Mouse (Mus musculus): ENCODE measurements at regions not wholly inside any gene's neighbourhood (a gene's known extent, or its start where the extent isn't known, plus 50 kb on each side); places are given as distances from the start of the nearest gene placed in this dataset.

DNA sequence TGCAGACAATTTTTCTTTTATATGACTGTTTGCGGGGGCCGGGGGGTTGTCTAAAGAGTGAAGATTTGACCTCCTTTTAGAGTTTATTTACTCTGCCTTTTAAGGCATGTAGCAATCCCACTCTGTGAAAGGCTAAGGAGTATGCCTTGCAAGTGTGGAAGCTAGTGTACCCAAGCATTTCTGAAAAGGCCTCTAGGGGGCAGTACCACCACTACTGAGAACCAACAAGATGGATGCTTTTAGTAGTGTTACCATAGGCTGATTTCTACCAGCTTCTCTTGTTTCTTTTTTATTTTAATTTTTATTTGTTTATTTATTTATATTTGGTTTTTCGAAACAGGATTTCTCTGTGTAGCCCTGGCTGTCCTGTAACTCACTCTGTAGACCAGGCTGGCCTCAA lies 110.9 kb upstream of the Hmga2 start:
- WGBS: 78% methylated on average over 3 of the region's 3 CpGs
- H3K4me2 ChIP-seq (ENCODE audit: low read depth, low read length): no peak overlapping the region
- no peak overlapping the region for H3K27ac ChIP-seq (ENCODE audit: low read length)
- no peaks in the 10 kb centered on the region for H3K4me1 ChIP-seq (ENCODE audit: control insufficient read depth, insufficient read depth, low read length)
- no peak for ATAC-seq
- no peaks in the 10 kb centered on the region for H3K27me3 ChIP-seq (replicated peaks; ENCODE audit: control insufficient read depth, insufficient read depth, low read length)
- H3K4me3 ChIP-seq (ENCODE audit: low read length): no peak overlapping the region
- no peaks in the 10 kb centered on the region for H3K9me3 ChIP-seq (ENCODE audit: control insufficient read depth, low read length)
- H3K9ac ChIP-seq (ENCODE audit: low read depth, low read length): no peak overlapping the region
- H3K36me3 ChIP-seq (ENCODE audit: control insufficient read depth, insufficient read depth, low read length): no peaks in the 10 kb centered on the region

GRCm38 (mm10) chr10:120582497-120582896 lies 106.2 kb upstream of the Hmga2 start:
- Histone ChIP-seq H3K9me3 (ENCODE audit: control insufficient read depth, low read length) (no peaks in the 10 kb centered on the region), H3K4me3 (ENCODE audit: low read length) (no peak overlapping the region), H3K4me1 (ENCODE audit: control insufficient read depth, insufficient read depth, low read length) (peaks cover 3% of the 10 kb centered on the region), H3K27me3 (replicated peaks; ENCODE audit: control insufficient read depth, insufficient read depth, low read length) (no peaks in the 10 kb centered on the region), H3K27ac (ENCODE audit: low read length) (no peak overlapping the region), H3K4me2 (ENCODE audit: low read depth, low read length) (no peak overlapping the region), H3K9ac (ENCODE audit: low read depth, low read length) (no peak overlapping the region), H3K36me3 (ENCODE audit: control insufficient read depth, insufficient read depth, low read length) (no peaks in the 10 kb centered on the region)
- WGBS: 28% methylated on average over 7 of the region's 7 CpGs
- ATAC-seq: no peak

GRCm38 (mm10) chr10:120581547-120581946 lies 105.3 kb upstream of the Hmga2 start:
- H3K4me3 ChIP-seq (ENCODE audit: low read length): no peak overlapping the region
- H3K36me3 ChIP-seq (ENCODE audit: control insufficient read depth, insufficient read depth, low read length): no peaks in the 10 kb centered on the region
- no peak overlapping the region for H3K27ac ChIP-seq (ENCODE audit: low read length)
- no peaks in the 10 kb centered on the region for H3K27me3 ChIP-seq (replicated peaks; ENCODE audit: control insufficient read depth, insufficient read depth, low read length)
- no peak overlapping the region for H3K9ac ChIP-seq (ENCODE audit: low read depth, low read length)
- no peaks in the 10 kb centered on the region for H3K9me3 ChIP-seq (ENCODE audit: control insufficient read depth, low read length)
- ATAC-seq: peak; percentile 85
- peaks cover 3% of the 10 kb centered on the region for H3K4me1 ChIP-seq (ENCODE audit: control insufficient read depth, insufficient read depth, low read length)
- WGBS: 62% methylated on average over 6 of the region's 6 CpGs
- no peak overlapping the region; the same call in 1 of the 2 replicates for H3K4me2 ChIP-seq (ENCODE audit: low read depth, low read length)

DNA sequence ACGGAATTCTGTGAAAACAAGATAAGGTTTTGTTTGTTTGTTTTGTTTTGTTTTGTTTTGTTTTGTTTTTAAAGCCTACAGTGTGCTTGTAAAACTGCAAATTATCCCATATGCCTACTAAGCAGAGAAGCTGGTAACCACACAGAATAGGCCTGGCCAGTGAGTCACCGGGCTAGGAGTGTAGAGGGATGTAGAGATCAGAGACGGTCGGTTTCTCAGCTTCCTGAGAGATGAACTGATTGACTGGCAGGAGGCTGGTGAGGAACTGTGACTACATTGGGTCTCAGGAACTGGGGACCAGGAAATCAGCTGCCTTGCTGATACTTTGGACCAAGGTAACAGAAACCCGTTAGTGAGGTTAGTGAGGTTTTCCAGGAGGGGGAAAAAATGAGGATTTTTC lies 100.6 kb upstream of the Hmga2 start:
- H3K27me3 ChIP-seq (replicated peaks; ENCODE audit: control insufficient read depth, insufficient read depth, low read length): no peaks in the 10 kb centered on the region
- no peaks in the 10 kb centered on the region for H3K9me3 ChIP-seq (ENCODE audit: control insufficient read depth, low read length)
- no peak overlapping the region for H3K27ac ChIP-seq (ENCODE audit: low read length)
- no peak overlapping the region for H3K4me2 ChIP-seq (ENCODE audit: low read depth, low read length)
- no peak overlapping the region for H3K9ac ChIP-seq (ENCODE audit: low read depth, low read length)
- no peak overlapping the region for H3K4me3 ChIP-seq (ENCODE audit: low read length)
- peaks cover 3% of the 10 kb centered on the region for H3K4me1 ChIP-seq (ENCODE audit: control insufficient read depth, insufficient read depth, low read length)
- ATAC-seq: no peak
- WGBS: 71% methylated on average over 5 of the region's 5 CpGs
- no peaks in the 10 kb centered on the region for H3K36me3 ChIP-seq (ENCODE audit: control insufficient read depth, insufficient read depth, low read length)

DNA sequence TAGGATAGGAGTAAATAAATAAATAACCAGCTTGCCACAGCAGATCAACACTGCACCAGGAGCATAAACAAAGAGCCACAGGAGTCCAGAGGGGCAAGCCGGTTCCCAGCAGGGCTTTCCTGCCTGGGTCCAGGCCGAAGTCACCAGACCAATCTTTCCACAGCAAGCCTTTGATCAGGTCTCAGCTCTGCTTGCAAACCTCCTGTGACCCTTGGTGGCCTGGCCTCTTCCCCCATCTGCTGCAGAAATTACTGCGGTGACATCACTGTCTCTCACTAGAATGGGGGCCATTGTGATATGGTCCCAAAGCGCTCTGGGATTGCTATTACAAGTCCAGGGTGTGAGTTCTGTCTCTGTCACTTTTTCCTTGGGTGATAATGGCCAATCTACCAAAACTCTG lies 99.9 kb upstream of the Hmga2 start:
- ATAC-seq: no peak

DNA sequence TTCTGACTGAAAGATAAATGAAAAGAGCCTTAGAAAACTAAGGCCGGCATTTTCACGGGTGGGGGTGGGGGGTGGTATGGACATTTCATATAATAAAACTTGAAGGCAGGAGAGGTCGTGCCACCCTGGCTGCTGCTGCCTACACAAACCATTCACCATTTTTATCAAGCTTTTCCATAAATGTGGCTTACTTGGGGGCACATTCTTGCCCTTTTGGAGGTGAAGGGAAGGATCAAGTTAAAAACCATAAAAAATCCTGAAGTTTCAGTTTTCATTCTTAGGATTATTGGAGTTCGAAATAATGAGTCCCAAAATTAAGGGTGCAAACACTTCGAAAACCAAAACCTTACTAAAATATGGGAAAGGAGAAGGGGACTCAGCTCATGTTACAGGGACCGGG lies 95.1 kb upstream of the Hmga2 start:
- Histone ChIP-seq H3K4me3 (ENCODE audit: low read length) (no peak overlapping the region), H3K4me2 (ENCODE audit: low read depth, low read length) (no peak overlapping the region), H3K4me1 (ENCODE audit: control insufficient read depth, insufficient read depth, low read length) (peaks cover 2% of the 10 kb centered on the region; the same call in 1 of the 2 replicates), H3K9ac (ENCODE audit: low read depth, low read length) (no peak overlapping the region), H3K27ac (ENCODE audit: low read length) (no peak overlapping the region), H3K36me3 (ENCODE audit: control insufficient read depth, insufficient read depth, low read length) (no peaks in the 10 kb centered on the region), H3K27me3 (replicated peaks; ENCODE audit: control insufficient read depth, insufficient read depth, low read length) (no peaks in the 10 kb centered on the region), H3K9me3 (ENCODE audit: control insufficient read depth, low read length) (no peaks in the 10 kb centered on the region)
- no peak for ATAC-seq
- WGBS: 10% methylated on average over 6 of the region's 6 CpGs

More for the DNA sequence above, 99.9 kb upstream of the Hmga2 start:
- no peaks in the 10 kb centered on the region for H3K27me3 ChIP-seq (replicated peaks; ENCODE audit: control insufficient read depth, insufficient read depth, low read length)
- WGBS: 49% methylated on average over 4 of the region's 4 CpGs
- H3K4me1 ChIP-seq (ENCODE audit: control insufficient read depth, insufficient read depth, low read length): peaks cover 2% of the 10 kb centered on the region; the same call in 1 of the 2 replicates
- no peaks in the 10 kb centered on the region for H3K36me3 ChIP-seq (ENCODE audit: control insufficient read depth, insufficient read depth, low read length)
- H3K4me3 ChIP-seq (ENCODE audit: low read length): no peak overlapping the region
- H3K27ac ChIP-seq (ENCODE audit: low read length): no peak overlapping the region
- H3K9me3 ChIP-seq (ENCODE audit: control insufficient read depth, low read length): no peaks in the 10 kb centered on the region
- H3K9ac ChIP-seq (ENCODE audit: low read depth, low read length): no peak overlapping the region
- no peak overlapping the region for H3K4me2 ChIP-seq (ENCODE audit: low read depth, low read length)

GRCm38 (mm10) chr10:120565992-120566391 lies 89.7 kb upstream of the Hmga2 start:
- Histone ChIP-seq H3K4me1 (ENCODE audit: control insufficient read depth, insufficient read depth, low read length) (peaks cover 4% of the 10 kb centered on the region; the same call in 1 of the 2 replicates), H3K36me3 (ENCODE audit: control insufficient read depth, insufficient read depth, low read length) (no peaks in the 10 kb centered on the region), H3K4me2 (ENCODE audit: low read depth, low read length) (no peak overlapping the region), H3K9ac (ENCODE audit: low read depth, low read length) (no peak overlapping the region), H3K27me3 (replicated peaks; ENCODE audit: control insufficient read depth, insufficient read depth, low read length) (no peaks in the 10 kb centered on the region), H3K27ac (ENCODE audit: low read length) (no peak overlapping the region), H3K4me3 (ENCODE audit: low read length) (no peak overlapping the region), H3K9me3 (ENCODE audit: control insufficient read depth, low read length) (no peaks in the 10 kb centered on the region)
- 100% methylated on average over 4 of the region's 4 CpGs for WGBS
- ATAC-seq: no peak

DNA sequence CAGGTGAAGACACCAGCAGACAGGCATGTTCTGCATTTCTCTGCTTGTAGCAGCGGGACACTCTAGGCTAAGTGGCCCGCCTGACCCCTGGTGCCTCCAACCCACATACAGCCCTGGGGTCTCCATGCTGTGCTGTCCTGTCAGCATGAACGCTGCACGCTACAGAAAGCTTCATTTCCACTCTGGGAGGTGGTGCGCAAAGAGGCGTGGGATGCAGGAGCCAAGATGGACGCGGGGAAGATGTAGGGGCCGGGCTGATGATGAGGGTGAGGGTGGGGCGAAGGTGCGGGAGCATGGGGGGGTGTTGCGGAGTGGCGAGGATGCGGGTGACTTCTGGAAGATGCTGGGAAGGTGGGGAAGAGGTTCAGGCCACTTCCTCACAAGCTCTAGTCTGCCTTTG lies 88.6 kb upstream of the Hmga2 start:
- ATAC-seq: no peak
- no peaks in the 10 kb centered on the region for H3K27me3 ChIP-seq (replicated peaks; ENCODE audit: control insufficient read depth, insufficient read depth, low read length)
- H3K27ac ChIP-seq (ENCODE audit: low read length): no peak overlapping the region
- no peak overlapping the region for H3K9ac ChIP-seq (ENCODE audit: low read depth, low read length)
- peaks cover 4% of the 10 kb centered on the region; the same call in 1 of the 2 replicates for H3K4me1 ChIP-seq (ENCODE audit: control insufficient read depth, insufficient read depth, low read length)
- 39% methylated on average over 14 of the region's 14 CpGs for WGBS
- H3K9me3 ChIP-seq (ENCODE audit: control insufficient read depth, low read length): no peaks in the 10 kb centered on the region
- H3K4me2 ChIP-seq (ENCODE audit: low read depth, low read length): no peak overlapping the region
- H3K36me3 ChIP-seq (ENCODE audit: control insufficient read depth, insufficient read depth, low read length): no peaks in the 10 kb centered on the region
- H3K4me3 ChIP-seq (ENCODE audit: low read length): no peak overlapping the region

DNA sequence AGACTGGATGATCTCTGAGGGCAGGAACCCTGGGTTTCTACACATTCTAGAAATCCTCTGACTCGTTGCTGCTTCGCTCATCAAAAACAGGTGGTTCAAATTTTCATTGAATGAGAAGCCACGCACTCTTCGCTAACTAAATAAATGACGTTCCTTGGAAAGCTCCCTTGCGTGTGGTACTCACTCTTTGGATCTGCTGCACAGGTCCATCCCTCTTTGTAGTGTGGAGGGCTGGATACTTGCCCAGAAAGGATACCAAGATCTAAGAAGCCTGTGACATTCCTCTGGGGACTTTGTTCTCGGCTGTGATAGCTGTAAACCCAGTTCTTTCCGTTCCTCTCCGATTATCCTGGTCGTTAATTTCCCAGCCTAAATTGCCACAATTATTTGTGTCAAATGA lies 87.7 kb upstream of the Hmga2 start:
- Histone ChIP-seq H3K4me2 (ENCODE audit: low read depth, low read length) (no peak overlapping the region), H3K36me3 (ENCODE audit: control insufficient read depth, insufficient read depth, low read length) (no peaks in the 10 kb centered on the region), H3K4me1 (ENCODE audit: control insufficient read depth, insufficient read depth, low read length) (peaks cover 4% of the 10 kb centered on the region; the same call in 1 of the 2 replicates), H3K27me3 (replicated peaks; ENCODE audit: control insufficient read depth, insufficient read depth, low read length) (no peaks in the 10 kb centered on the region), H3K4me3 (ENCODE audit: low read length) (no peak overlapping the region), H3K9ac (ENCODE audit: low read depth, low read length) (no peak overlapping the region), H3K27ac (ENCODE audit: low read length) (no peak overlapping the region), H3K9me3 (ENCODE audit: control insufficient read depth, low read length) (no peaks in the 10 kb centered on the region)
- 28% methylated on average over 10 of the region's 10 CpGs for WGBS
- ATAC-seq: no peak

- ATAC-seq: no peak
- Histone ChIP-seq H3K27ac (ENCODE audit: low read length) (no peak overlapping the region), H3K4me3 (ENCODE audit: low read length) (no peak overlapping the region), H3K9me3 (ENCODE audit: control insufficient read depth, low read length) (no peaks in the 10 kb centered on the region), H3K27me3 (replicated peaks; ENCODE audit: control insufficient read depth, insufficient read depth, low read length) (no peaks in the 10 kb centered on the region), H3K4me1 (ENCODE audit: control insufficient read depth, insufficient read depth, low read length) (peaks cover 4% of the 10 kb centered on the region; the same call in 1 of the 2 replicates), H3K36me3 (ENCODE audit: control insufficient read depth, insufficient read depth, low read length) (no peaks in the 10 kb centered on the region), H3K4me2 (ENCODE audit: low read depth, low read length) (no peak overlapping the region), H3K9ac (ENCODE audit: low read depth, low read length) (no peak overlapping the region)
- WGBS: 94% methylated on average over 5 of the region's 5 CpGs
Observed at GRCm38 (mm10) chr10:120561821-120562220, 85.6 kb upstream of the Hmga2 start.
